16 mouse cellular contexts compared by ENCODE assay signal in the genomic region with DNA sequence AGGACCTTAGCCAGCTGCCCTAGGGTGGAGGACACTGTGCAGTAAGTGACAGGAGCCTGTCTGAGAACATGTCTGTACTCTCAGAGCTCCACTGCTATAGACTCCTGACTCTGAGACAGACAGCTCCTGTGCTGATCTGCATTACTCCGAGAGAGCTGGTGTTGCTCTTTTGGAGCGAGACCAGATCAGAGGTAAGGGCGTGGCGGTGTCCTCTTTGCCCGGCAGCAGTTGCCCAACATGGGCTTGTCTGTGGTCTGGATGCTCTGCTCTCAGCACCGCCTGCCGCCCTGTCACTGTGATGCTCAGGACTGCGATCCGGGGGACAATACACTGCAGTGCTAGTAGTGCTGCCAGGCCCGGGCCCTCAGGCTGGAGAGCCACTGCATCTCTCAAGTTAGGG. TPM values are rescaled to one million over a fixed set of nuclear protein-coding genes. Genes with fewer than 3 reads are reported as not detected.
DNase-seq lines count a peak whose midpoint lies in the region; ATAC-seq and TF ChIP-seq lines count a peak whose summit lies in the region.
"Had no signal": no experiment of that assay in that cellular context is flagged by ENCODE, and none has a peak within 500 bp of the region (broad histone marks: within the 10 kb centered on the region; RNA-seq: fewer than 3 reads in every experiment).

No protein-coding gene starts in this region.

- no peak for TF ChIP-seq CTCF in kidney, postnatal 0 days (IDR thresholded peaks at IDR 0.05; ENCODE audit: low read depth)

- DNase-seq in kidney, postnatal 0 days (ENCODE audit: low spot score) = no peak
- DNase-seq in heart, postnatal 4 days = peak; percentile 36
- no peak for DNase-seq in layer of hippocampus, postnatal 10 days (ENCODE audit: low spot score in 2 of 2)
- DNase-seq: cerebellum, adult 8-10 months; gastrocnemius, postnatal 14 days; retina, postnatal 1 day; thymus, adult 2 months had no signal

- no peak overlapping the region for H3K9ac ChIP-seq in kidney, postnatal 0 days (ENCODE audit: low read depth, low read length)
- no peak overlapping the region for H3K9ac ChIP-seq in kidney, embryonic 16.5 days (replicated peaks; ENCODE audit: low read length)
- H3K9ac ChIP-seq in heart, embryonic 11.5 days (ENCODE audit: low read depth, low read length) = peak overlapping the region; percentile 12; the same call in 1 of the 2 replicates
- H3K9ac ChIP-seq in hindbrain, embryonic 16.5 days (ENCODE audit: low read depth, low read length) = no peak overlapping the region
- H3K9ac ChIP-seq: embryonic facial prominence, embryonic 12.5 days; midbrain, embryonic 15.5 days had no signal

- no peak overlapping the region for H3K4me2 ChIP-seq in kidney, postnatal 0 days (ENCODE audit: low read length)
- H3K4me2 ChIP-seq in kidney, embryonic 16.5 days (replicated peaks; ENCODE audit: low read depth, low read length) = no peak overlapping the region
- peak overlapping the region; percentile 19; the same call in 1 of the 2 replicates for H3K4me2 ChIP-seq in heart, embryonic 11.5 days
- H3K4me2 ChIP-seq in hindbrain, embryonic 16.5 days (ENCODE audit: low read length) = no peak overlapping the region
- H3K4me2 ChIP-seq: embryonic facial prominence, embryonic 12.5 days; midbrain, embryonic 15.5 days had no signal

- no peaks in the 10 kb centered on the region for H3K27me3 ChIP-seq in kidney, postnatal 0 days (ENCODE audit: insufficient read depth, low read length)
- H3K27me3 ChIP-seq in kidney, embryonic 16.5 days (ENCODE audit: insufficient read depth, low read length) = no peaks in the 10 kb centered on the region
- no peaks in the 10 kb centered on the region for H3K27me3 ChIP-seq in heart, embryonic 11.5 days (ENCODE audit: control insufficient read depth, insufficient read depth, low read length)
- H3K27me3 ChIP-seq in hindbrain, embryonic 16.5 days (replicated peaks; ENCODE audit: control insufficient read depth, insufficient read depth, low read length) = no peaks in the 10 kb centered on the region
- H3K27me3 ChIP-seq: embryonic facial prominence, embryonic 12.5 days; midbrain, embryonic 15.5 days had no signal

- H3K27ac ChIP-seq in kidney, postnatal 0 days = no peak overlapping the region
- no peak overlapping the region for H3K27ac ChIP-seq in kidney, embryonic 16.5 days (ENCODE audit: low read length)
- H3K27ac ChIP-seq in heart, embryonic 11.5 days (ENCODE audit: low read depth, low read length) = peak overlapping the region; percentile 89
- no peak overlapping the region for H3K27ac ChIP-seq in hindbrain, embryonic 16.5 days (ENCODE audit: low read depth, low read length)
- H3K27ac ChIP-seq: embryonic facial prominence, embryonic 12.5 days; hindbrain, embryonic 10.5 days; macrophage; midbrain, embryonic 15.5 days had no signal

- WGBS in kidney, postnatal 0 days = 70% methylated on average over 10 of the region's 10 CpGs
- 74% methylated on average over 10 of the region's 10 CpGs for WGBS in kidney, embryonic 16.5 days
- 53% methylated on average over 10 of the region's 10 CpGs for WGBS in heart, embryonic 11.5 days (ENCODE audit: insufficient replicate concordance)
- 82% methylated on average over 10 of the region's 10 CpGs for WGBS in hindbrain, embryonic 16.5 days

- peaks cover 5% of the 10 kb centered on the region; the same call in 1 of the 2 replicates for H3K4me1 ChIP-seq in kidney, postnatal 0 days (replicated peaks; ENCODE audit: insufficient read depth, low read length)
- peaks cover 34% of the 10 kb centered on the region for H3K4me1 ChIP-seq in kidney, embryonic 16.5 days (ENCODE audit: insufficient read depth, low read length)
- H3K4me1 ChIP-seq in heart, embryonic 11.5 days (ENCODE audit: control insufficient read depth, insufficient read depth, low read length) = peaks cover 72% of the 10 kb centered on the region
- H3K4me1 ChIP-seq in hindbrain, embryonic 16.5 days (ENCODE audit: control insufficient read depth, insufficient read depth, low read depth, low read length) = no peaks in the 10 kb centered on the region
- H3K4me1 ChIP-seq: midbrain, embryonic 15.5 days had no signal

- peak; percentile 40; the same call in 1 of the 2 replicates for ATAC-seq in kidney, postnatal 0 days (replicated peaks; ENCODE audit: low FRiP score, low read depth)
- no peak for ATAC-seq in kidney, embryonic 16.5 days (ENCODE audit: low FRiP score, low TSS enrichment)
- 0 out of 2 replicates have a peak, but pooled peaks have one; percentile 31 for ATAC-seq in granulocyte monocyte progenitor cell, adult 5-6 weeks (replicated peaks; ENCODE audit: poor library complexity, severe bottlenecking)
- ATAC-seq in heart, embryonic 11.5 days (replicated peaks; ENCODE audit: insufficient number of reproducible peaks, low FRiP score, low TSS enrichment) = no peak
- ATAC-seq in hindbrain, embryonic 16.5 days = no peak
- ATAC-seq: midbrain, embryonic 15.5 days had no signal

- no peaks in the 10 kb centered on the region for H3K9me3 ChIP-seq in kidney, postnatal 0 days (replicated peaks; ENCODE audit: low read length)
- no peaks in the 10 kb centered on the region for H3K9me3 ChIP-seq in kidney, embryonic 16.5 days (ENCODE audit: low read length)
- no peaks in the 10 kb centered on the region for H3K9me3 ChIP-seq in heart, embryonic 11.5 days (replicated peaks; ENCODE audit: control insufficient read depth, low read length)
- H3K9me3 ChIP-seq in hindbrain, embryonic 16.5 days (ENCODE audit: control insufficient read depth, low read length) = no peaks in the 10 kb centered on the region
- H3K9me3 ChIP-seq: embryonic facial prominence, embryonic 12.5 days; G1E; hindbrain, embryonic 10.5 days; midbrain, embryonic 15.5 days had no signal

- H3K4me3 ChIP-seq in kidney, postnatal 0 days (replicated peaks; ENCODE audit: low read depth, low read length) = no peak overlapping the region
- H3K4me3 ChIP-seq in kidney, embryonic 16.5 days (ENCODE audit: low read length) = no peak overlapping the region
- H3K4me3 ChIP-seq in heart, embryonic 11.5 days (ENCODE audit: low read depth, low read length) = no peak overlapping the region
- H3K4me3 ChIP-seq in hindbrain, embryonic 16.5 days (ENCODE audit: low read length) = no peak overlapping the region
- H3K4me3 ChIP-seq: embryonic facial prominence, embryonic 12.5 days; hindbrain, embryonic 10.5 days; midbrain, embryonic 15.5 days had no signal

- H3K36me3 ChIP-seq in kidney, postnatal 0 days (ENCODE audit: insufficient read depth, low read length) = no peaks in the 10 kb centered on the region
- no peaks in the 10 kb centered on the region for H3K36me3 ChIP-seq in kidney, embryonic 16.5 days (ENCODE audit: insufficient read depth, low read length)
- H3K36me3 ChIP-seq in heart, embryonic 11.5 days (ENCODE audit: control insufficient read depth, insufficient read depth, low read length) = no peaks in the 10 kb centered on the region
- no peaks in the 10 kb centered on the region for H3K36me3 ChIP-seq in hindbrain, embryonic 16.5 days (ENCODE audit: control insufficient read depth, insufficient read depth, low read length)
- H3K36me3 ChIP-seq: embryonic facial prominence, embryonic 12.5 days; G1E; hindbrain, embryonic 10.5 days; midbrain, embryonic 15.5 days had no signal

RNA-seq across cellular contexts. Expression of a gene that starts 19.4 kb away (rescaled TPM):
- polyA plus RNA-seq in kidney, postnatal 0 days (2015; fragmentation: Nextera tagmentation; extraction: Ambion mirVana) = 24.0 and 24.5 TPM in 2 replicates
- 14.4 and 18.5 TPM in 2 replicates for polyA plus RNA-seq in kidney, embryonic 16.5 days (2015; fragmentation: Nextera tagmentation; extraction: Ambion mirVana)
- 19.8 and 22.8 TPM in 2 replicates for total RNA-seq in granulocyte monocyte progenitor cell, adult 5-6 weeks (2014; fragmentation: Nextera tagmentation)
- 14.3 and 18.7 TPM in 2 replicates for total RNA-seq in granulocyte monocyte progenitor cell, adult 5-6 weeks (2017)
- polyA plus RNA-seq in heart, embryonic 11.5 days (2014; fragmentation: Nextera tagmentation; extraction: Ambion mirVana) = 15.6 and 16.4 TPM in 2 replicates
- 10 to 100 TPM; 85.5 to 97.3 TPM for total RNA-seq in heart, postnatal 4 days (2021)
- 10 to 100 TPM; 61.5 to 65.5 TPM for total RNA-seq in layer of hippocampus, postnatal 10 days (2021)
- polyA plus RNA-seq in hindbrain, embryonic 16.5 days (2015; fragmentation: Nextera tagmentation; extraction: Ambion mirVana) = 8.9 and 9.5 TPM in 2 replicates
- polyA plus RNA-seq: G1E had no signal

Comparison
In these comparisons a context has a peak if more than half of its experiments do, and no peak if none do; other contexts are left out.
1. ATAC-seq: peak in kidney, postnatal 0 days (single experiment) and granulocyte monocyte progenitor cell, adult 5-6 weeks (single experiment); none in kidney, embryonic 16.5 days (single experiment), heart, embryonic 11.5 days (single experiment) and hindbrain, embryonic 16.5 days (single experiment).